ENCODE assay signal across 8 mouse cellular contexts in the genomic region with DNA sequence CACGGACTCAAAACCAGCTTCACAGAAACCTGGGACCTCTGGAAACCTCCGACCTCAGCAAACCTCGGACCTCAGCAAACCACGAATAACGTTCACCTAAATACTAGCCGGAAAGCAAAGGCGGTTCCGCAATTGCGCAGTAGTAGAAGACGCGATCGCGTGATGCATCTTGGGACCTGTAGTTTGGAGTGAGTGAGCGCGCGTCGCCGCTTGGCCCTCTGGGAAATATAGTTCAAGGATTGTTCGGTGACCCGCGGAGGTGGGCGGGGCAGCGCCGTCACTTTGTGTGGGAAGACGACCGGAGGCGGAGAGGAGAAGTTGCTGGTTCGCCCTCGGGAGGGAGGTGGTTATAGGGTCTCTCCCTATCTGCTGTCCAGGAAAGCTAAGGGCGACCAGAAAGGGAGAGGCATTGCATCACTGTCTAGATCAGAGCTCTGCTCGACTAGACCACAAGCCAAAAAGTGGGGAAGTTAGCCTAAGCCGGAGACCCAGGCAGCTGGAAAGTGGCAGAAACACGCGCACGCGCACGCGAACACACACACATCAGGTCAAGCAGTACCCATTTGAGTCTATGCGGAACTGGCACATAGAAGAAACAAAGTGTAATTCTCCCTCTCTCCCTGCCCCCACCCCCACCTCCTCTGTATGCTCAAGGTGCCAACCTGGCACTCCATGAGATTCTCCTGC. TPM values are rescaled to one million over a fixed set of nuclear protein-coding genes. Genes with fewer than 3 reads are reported as not detected.
A peak's percentile ranks its signal among the peaks of the same experiment; 100 is the strongest.
DNase-seq lines count a peak whose midpoint lies in the region; ATAC-seq lines count a peak whose summit lies in the region.

A gene (minus strand): TSS at position 179 of the 687 bp plus-strand sequence.

- DNase-seq in NIH3T3 (ENCODE audit: low read depth), result peak; percentile 99
- DNase-seq in cerebellum, postnatal 10 days, result peak; percentile 96 to 98
- peak; percentile 92 to 94 for DNase-seq in frontal cortex, postnatal 10 days (ENCODE audit: low spot score in 2 of 2)
- DNase-seq in layer of hippocampus, postnatal 14 days (ENCODE audit: low spot score in 2 of 2), result peak; percentile 88 to 97
- peak; percentile 95 for DNase-seq in lung, postnatal 14 days
- DNase-seq in retina, adult 2 months (ENCODE audit: low read depth, low spot score), result peak; percentile 91
- peak; percentile 94 to 95 for DNase-seq in thymus, postnatal 36 days

- no peaks in the 10 kb centered on the region for H3K9me3 ChIP-seq in hindbrain, embryonic 12.5 days (replicated peaks)

- H3K4me2 ChIP-seq in hindbrain, embryonic 12.5 days (replicated peaks), result peak within 1 kb of the TSS; percentile 94

- H3K27me3 ChIP-seq in hindbrain, embryonic 12.5 days, result no peaks in the 10 kb centered on the region

- peak within 1 kb of the TSS; percentile 75 for H3K9ac ChIP-seq in hindbrain, embryonic 12.5 days

- H3K27ac ChIP-seq in hindbrain, embryonic 12.5 days, result peak within 1 kb of the TSS; percentile 73

- peaks cover 22% of the 10 kb centered on the region for H3K36me3 ChIP-seq in hindbrain, embryonic 12.5 days

- WGBS in hindbrain, embryonic 12.5 days, result under 1% methylated on average over 39 of the region's 39 CpGs

- H3K4me1 ChIP-seq in hindbrain, embryonic 12.5 days, result peaks cover 26% of the 10 kb centered on the region

- H3K4me3 ChIP-seq in hindbrain, embryonic 12.5 days, result peak within 1 kb of the TSS; percentile 61

- ATAC-seq in hindbrain, embryonic 12.5 days (ENCODE audit: low FRiP score), result peak; percentile 96

RNA-seq across cellular contexts. Expression of the gene that starts here (rescaled TPM):
- polyA plus RNA-seq in hindbrain, embryonic 12.5 days (2016; fragmentation: Nextera tagmentation; extraction: Ambion mirVana), result 35.0 and 37.0 TPM in 2 replicates
- total RNA-seq in layer of hippocampus, postnatal 14 days (2021), result 1 to 10 TPM; 6.7 TPM

Comparison
In these comparisons a context has a peak if more than half of its experiments do, and no peak if none do; other contexts are left out.
1. Peak in every context shown above with its lines: DNase-seq, ATAC-seq, H3K4me3 ChIP-seq and H3K27ac ChIP-seq.